Mouse (Mus musculus) C2C12 (cell line): Measurements from ENCODE around the gene Rai14. TPM values are rescaled to one million over a fixed set of nuclear protein-coding genes. Genes with fewer than 3 reads are reported as not detected.

ENCODE experiments used
- H3K27me3 ChIP-seq: one replicate; pipeline ENCODE4 v1.6.1; 2011; ENCODE audit not compliant: control insufficient read depth, insufficient read depth, insufficient read length
- H3K36me3 ChIP-seq: one replicate; pipeline ENCODE4 v1.6.1; 2011; ENCODE audit not compliant: control insufficient read depth, insufficient read depth
- H3K4me3 ChIP-seq: one replicate; pipeline ENCODE4 v1.5.1; 2011; ENCODE audit warnings: mild to moderate bottlenecking, control low read depth; ENCODE audit not compliant: poor library complexity, insufficient read depth, severe bottlenecking
- H3K79me2 ChIP-seq: one replicate; pipeline ENCODE4 v1.6.1; 2011; ENCODE audit not compliant: control insufficient read depth, insufficient read depth
- H3K79me3 ChIP-seq: one replicate; pipeline ENCODE4 v1.6.1; 2011; ENCODE audit warnings: low read depth, control low read depth
- H3ac ChIP-seq: one replicate; pipeline ENCODE3; 2011; ENCODE audit warnings: low read depth; ENCODE audit not compliant: control insufficient read depth, insufficient read length
- CEBPB ChIP-seq: IDR thresholded peaks from one replicate; pipeline ENCODE4 v1.6.1; 2011; ENCODE audit warnings: low read depth, mild to moderate bottlenecking, control low read depth, moderate library complexity
- CTCF ChIP-seq: IDR thresholded peaks from one replicate; pipeline ENCODE4 v1.5.1; 2011; ENCODE audit not compliant: control insufficient read depth, insufficient read depth, insufficient read length
- FOSL1 ChIP-seq: IDR thresholded peaks from one replicate; pipeline ENCODE4 v1.8.0; 2011; ENCODE audit warnings: mild to moderate bottlenecking, low read length; ENCODE audit not compliant: poor library complexity, insufficient read depth, severe bottlenecking
- MAX ChIP-seq: IDR thresholded peaks from one replicate; pipeline ENCODE4 v1.6.1; 2011; ENCODE audit warnings: mild to moderate bottlenecking, control low read depth
- MYOD1 ChIP-seq: IDR thresholded peaks from one replicate; pipeline ENCODE4 v1.6.1; 2011; ENCODE audit warnings: low read depth; ENCODE audit not compliant: control insufficient read depth, insufficient read length
- MYOG ChIP-seq: IDR thresholded peaks from one replicate; pipeline ENCODE4 v1.6.1; 2011; ENCODE audit not compliant: control insufficient read depth, insufficient read length; ENCODE audit errors: extremely low read depth
- USF1 ChIP-seq: IDR thresholded peaks from one replicate; pipeline ENCODE4 v1.6.1; 2011; ENCODE audit warnings: low read depth, mild to moderate bottlenecking, control low read depth, moderate library complexity
- polyA plus RNA-seq: library from polyadenylated mRNA; unstranded; fragments of >200 nt; fragmentation: generic; extraction: Trizol; gene quantifications from one replicate; pipeline ENCODE4 v1.2.1, GENCODE M21; 2012; ENCODE audit warnings: missing spikeins

Gene Rai14
- polyA plus RNA-seq, 1 experiment, result 55.1 TPM

- Histone ChIP-seq H3K4me3 (no peak overlapping the region), H3ac (no peak overlapping the region), H3K36me3 (peaks cover 44% of the 10 kb centered on the region), H3K79me2 (no peaks in the 10 kb centered on the region), H3K27me3 (no peaks in the 10 kb centered on the region), H3K79me3 (no peaks in the 10 kb centered on the region)
- TF ChIP-seq MAX (no peak), USF1 (no peak), FOSL1 (no peak), MYOG (no peak), CEBPB (no peak), MYOD1 (no peak), CTCF (no peak)
Observed at GRCm38 (mm10) chr15:10566486-10566885, 147.9 kb downstream of the Rai14 start.

- Histone ChIP-seq H3K79me3 (no peaks in the 10 kb centered on the region), H3K27me3 (no peaks in the 10 kb centered on the region), H3K79me2 (no peaks in the 10 kb centered on the region), H3ac (no peak overlapping the region), H3K4me3 (no peak overlapping the region), H3K36me3 (peaks cover 22% of the 10 kb centered on the region)
- no peak for TF ChIP-seq MYOG
- TF ChIP-seq MYOD1, result no peak
- no peak for TF ChIP-seq CEBPB
- no peak for TF ChIP-seq USF1
- no peak for TF ChIP-seq CTCF
- no peak for TF ChIP-seq FOSL1
- no peak for TF ChIP-seq MAX
Observed at GRCm38 (mm10) chr15:10564201-10564600, 150.2 kb downstream of the Rai14 start.

- TF ChIP-seq CTCF (no peak), USF1 (no peak), FOSL1 (no peak), MYOD1 (no peak), MYOG (no peak), CEBPB (no peak), MAX (no peak)
- no peak overlapping the region for H3ac ChIP-seq
- peaks cover 3% of the 10 kb centered on the region for H3K36me3 ChIP-seq
- H3K4me3 ChIP-seq, result no peak overlapping the region
- H3K79me3 ChIP-seq, result no peaks in the 10 kb centered on the region
- H3K27me3 ChIP-seq, result no peaks in the 10 kb centered on the region
- H3K79me2 ChIP-seq, result no peaks in the 10 kb centered on the region
Observed at GRCm38 (mm10) chr15:10562281-10562680, 152.1 kb downstream of the Rai14 start.

- H3ac ChIP-seq, result no peak overlapping the region
Observed at GRCm38 (mm10) chr15:10560005-10560404, 154.4 kb downstream of the Rai14 start.

GRCm38 (mm10) chr15:10558465-10558864 is 156.0 kb downstream of the Rai14 start, which contains the start of gene Ttc23l:
TSS of gene Ttc23l (minus strand) at chr15:10558668.
- H3K4me3 ChIP-seq, result no peak within 1 kb of the TSS
- H3K36me3 ChIP-seq, result no peaks in the 10 kb centered on the region
- no peaks in the 10 kb centered on the region for H3K27me3 ChIP-seq
- H3K79me2 ChIP-seq, result no peaks in the 10 kb centered on the region
- H3K79me3 ChIP-seq, result no peaks in the 10 kb centered on the region
- TF ChIP-seq MYOG (no peak), CTCF (no peak)
- H3ac ChIP-seq, result no peak within 1 kb of the TSS

More at GRCm38 (mm10) chr15:10560005-10560404, 154.4 kb downstream of the Rai14 start:
- Histone ChIP-seq H3K27me3 (no peaks in the 10 kb centered on the region), H3K4me3 (no peak overlapping the region), H3K79me2 (no peaks in the 10 kb centered on the region), H3K36me3 (no peaks in the 10 kb centered on the region), H3K79me3 (no peaks in the 10 kb centered on the region)
- TF ChIP-seq FOSL1 (no peak), MYOG (no peak), MYOD1 (no peak), MAX (no peak), CEBPB (no peak), USF1 (no peak), CTCF (no peak)

GRCm38 (mm10) chr15:10554336-10554735 is 160.1 kb downstream of the Rai14 start:
- Histone ChIP-seq H3K4me3 (no peak overlapping the region), H3K36me3 (no peaks in the 10 kb centered on the region)
- TF ChIP-seq FOSL1 (no peak), USF1 (no peak), MAX (no peak), MYOG (no peak), MYOD1 (no peak), CTCF (no peak), CEBPB (no peak)

More at GRCm38 (mm10) chr15:10554336-10554735, 160.1 kb downstream of the Rai14 start:
- H3ac ChIP-seq, result no peak overlapping the region
- no peaks in the 10 kb centered on the region for H3K79me2 ChIP-seq
- H3K27me3 ChIP-seq, result no peaks in the 10 kb centered on the region
- H3K79me3 ChIP-seq, result no peaks in the 10 kb centered on the region
